Mouse (Mus musculus): ENCODE results near the gene Fut8. TPM values are rescaled to one million over a fixed set of nuclear protein-coding genes. Genes with fewer than 3 reads are reported as not detected.
A peak's percentile ranks its signal among the peaks of the same experiment; 100 is the strongest.

Gene Fut8
- total and polyA plus RNA-seq, 3 experiments = 60.6 to 124 (median 86.0) TPM

DNA sequence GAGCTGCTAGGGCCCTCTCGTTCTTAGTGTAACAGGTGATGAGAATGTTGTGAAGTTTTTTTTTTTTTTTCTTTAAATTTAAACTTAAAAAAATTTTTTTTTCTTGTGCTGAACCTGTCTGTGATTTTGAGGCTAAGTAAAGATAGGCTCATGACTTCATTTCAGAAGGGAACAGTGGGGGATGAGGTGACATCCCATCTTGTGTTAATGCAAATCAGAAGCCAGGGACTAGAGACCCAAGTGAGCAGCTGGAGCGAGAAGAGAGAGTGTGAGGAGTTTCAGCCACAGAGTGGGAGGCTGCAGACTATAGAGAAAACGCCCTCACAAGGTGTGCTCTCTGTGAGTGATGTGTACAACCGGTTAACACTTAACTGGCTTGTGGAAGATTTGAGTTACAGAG is 2.0 kb upstream of the Fut8 start:
- H3K4me1 ChIP-seq (ENCODE audit: control insufficient read depth in 1 of 2, insufficient read depth in 2 of 2) = peaks cover 0 to 25% of the 10 kb centered on the region in 2 experiments; a peak in 2 of 4 replicates
- dilution Hi-C loops (cut with MboI; ENCODE audit: extremely low pct_ligation_motif_present, extremely low pct_unique_long_range_greater_than_20kb, low sequenced_read_pairs) (no loop called here), in situ Hi-C loops (cut with MboI; ENCODE audit: low pct_ligation_motif_present, low pct_unique_long_range_greater_than_20kb, low sequenced_read_pairs) (loop anchor here (5.0 to 25.0 kb wide), 4 partner anchors 91 to 551 kb away; no protein-coding TSS in a partner anchor)
- no peak overlapping the region for H3K4me3 ChIP-seq (replicated peaks in 1 of 3; ENCODE audit: low read depth in 2 of 3, low read length in 2 of 3, poor library complexity in 1 of 3)
- H3K9ac ChIP-seq (ENCODE audit: insufficient read depth, low read depth) = no peak overlapping the region
- peaks cover 3% of the 10 kb centered on the region for H3K9me3 ChIP-seq (replicated peaks; ENCODE audit: low read length)
- peak; percentile 94 for DNase-seq (ENCODE audit: extremely low read depth)
- TF ChIP-seq ZC3H11A (IDR thresholded peaks at IDR 0.05; ENCODE audit: low read depth, low read length) (no peak), CHD1 (IDR thresholded peaks at IDR 0.05; ENCODE audit: low read depth, low read length) (0 out of 2 replicates have a peak, but pooled peaks have one; percentile 62), MAX (IDR thresholded peaks at IDR 0.05; ENCODE audit: low read length) (peak; percentile 74), ZKSCAN1 (IDR thresholded peaks at IDR 0.05; ENCODE audit: borderline replicate concordance, low read depth, low read length) (no peak), EP300 (IDR thresholded peaks at IDR 0.05; ENCODE audit: low read length) (peak; percentile 93), TCF12 (IDR thresholded peaks at IDR 0.05; ENCODE audit: low read depth, low read length) (peak; percentile 87; the same call in 1 of the 2 replicates), ELF1 (IDR thresholded peaks at IDR 0.05; ENCODE audit: low read depth, low read length) (no peak), JUND (conservative IDR thresholded peaks at IDR 0.05; ENCODE audit: low read depth, low read length) (peak; percentile 87), HCFC1 (IDR thresholded peaks at IDR 0.05; ENCODE audit: low read depth, low read length) (peak; percentile 39; the same call in 1 of the 2 replicates), SIN3A (IDR thresholded peaks at IDR 0.05; ENCODE audit: low read length) (peak; percentile 86), E2F4 (IDR thresholded peaks at IDR 0.05; ENCODE audit: insufficient replicate concordance, low read depth, low read length) (no peak), PAX5 (IDR thresholded peaks at IDR 0.05; ENCODE audit: low read length) (no peak), IRF4 (IDR thresholded peaks at IDR 0.05; ENCODE audit: low read depth, low read length) (peak; percentile 95), POLR2AphosphoS2 (IDR thresholded peaks at IDR 0.05; ENCODE audit: low read depth, low read length) (no peak), CHD2 (IDR thresholded peaks at IDR 0.05; ENCODE audit: low read length) (peak; percentile 85), MYC (IDR thresholded peaks at IDR 0.05; ENCODE audit: low read depth, low read length) (peak; percentile 90; the same call in 1 of the 2 replicates), ETS1 (conservative IDR thresholded peaks at IDR 0.05; ENCODE audit: low read depth, low read length) (peak; percentile 95), RAD21 (IDR thresholded peaks at IDR 0.05; ENCODE audit: low read depth, low read length) (peak; percentile 15), ZMIZ1 (IDR thresholded peaks at IDR 0.05; ENCODE audit: low read depth, low read length) (no peak), RCOR1 (conservative IDR thresholded peaks at IDR 0.05; ENCODE audit: low read depth, low read length) (peak; percentile 96), JUN (IDR thresholded peaks at IDR 0.05; ENCODE audit: insufficient read depth, low read depth, low read length) (peak; percentile 90; the same call in 1 of the 2 replicates), POLR2A (IDR thresholded peaks at IDR 0.05; ENCODE audit: low read depth, low read length) (peak; percentile 16; the same call in 1 of the 2 replicates), TBP (conservative IDR thresholded peaks at IDR 0.05; ENCODE audit: low read depth, low read length) (0 out of 2 replicates have a peak, but pooled peaks have one; percentile 32), ZNF384 (IDR thresholded peaks at IDR 0.05; ENCODE audit: low read depth, low read length) (peak; percentile 98), MEF2A (IDR thresholded peaks at IDR 0.05; ENCODE audit: borderline replicate concordance, low read depth, low read length) (peak; percentile 93), UBTF (IDR thresholded peaks at IDR 0.05; ENCODE audit: low read depth, low read length) (no peak), BHLHE40 (IDR thresholded peaks at IDR 0.05; ENCODE audit: low read depth, low read length) (peak; percentile 94), USF1 (IDR thresholded peaks at IDR 0.05; ENCODE audit: low read depth, low read length) (no peak), SMC3 (IDR thresholded peaks at IDR 0.05; ENCODE audit: low read depth, low read length) (peak; percentile 46), MAZ (IDR thresholded peaks at IDR 0.05; ENCODE audit: low read depth, low read length) (peak; percentile 92), MXI1 (IDR thresholded peaks at IDR 0.05; ENCODE audit: low read depth, low read length) (peak; percentile 83; the same call in 1 of the 2 replicates), MAFK (IDR thresholded peaks at IDR 0.05; ENCODE audit: insufficient replicate concordance, low read length) (peak; percentile 84), USF2 (conservative IDR thresholded peaks at IDR 0.05; ENCODE audit: low read depth, low read length) (no peak), NRF1 (IDR thresholded peaks at IDR 0.05; ENCODE audit: low read depth, low read length) (no peak), CTCF (conservative IDR thresholded peaks at IDR 0.05 in 1 of 2, IDR thresholded peaks at IDR 0.05 in 1 of 2; ENCODE audit: low read depth in 2 of 2, low read length in 2 of 2) (no peak), GABPA (IDR thresholded peaks at IDR 0.05; ENCODE audit: insufficient replicate concordance, low read depth, low read length) (no peak), KAT2A (IDR thresholded peaks at IDR 0.05; ENCODE audit: insufficient replicate concordance, low read length) (0 out of 2 replicates have a peak, but pooled peaks have one; percentile 49), NELFE (IDR thresholded peaks at IDR 0.05; ENCODE audit: low read depth, low read length) (no peak)
- no peak overlapping the region for H3K27ac ChIP-seq (ENCODE audit: insufficient read depth, low read depth)
- no peaks in the 10 kb centered on the region for H3K36me3 ChIP-seq (replicated peaks in 1 of 2; ENCODE audit: control insufficient read depth in 1 of 2, insufficient read depth in 1 of 2, low read length in 1 of 2)
- peaks cover 12% of the 10 kb centered on the region for H3K79me2 ChIP-seq (replicated peaks; ENCODE audit: control insufficient read depth, extremely low read depth, insufficient read depth, poor library complexity, severe bottlenecking)
- H3K4me2 ChIP-seq (ENCODE audit: insufficient read depth, low read depth, poor library complexity, severe bottlenecking) = no peak overlapping the region
- no peaks in the 10 kb centered on the region for H3K27me3 ChIP-seq (replicated peaks)

All from CH12.LX (cell line).